Mouse (Mus musculus) thymus, adult 2 months (tissue): ENCODE results near the gene Tvp23b. TPM values are rescaled to one million over a fixed set of nuclear protein-coding genes. Genes with fewer than 3 reads are reported as not detected.
A peak's percentile ranks its signal among the peaks of the same experiment; 100 is the strongest.

Experiments used
- DNase-seq: peaks from one replicate; pipeline ENCODE4 v3.0.0; 2021
- H3K27ac ChIP-seq: fragments of 200-500 bp; 2 replicates; pipeline ENCODE4 v1.5.1; 2012; ENCODE audit warnings: low read length, control low read depth; ENCODE audit not compliant: control insufficient read depth, insufficient read depth
- H3K27me3 ChIP-seq: fragments of 200-500 bp; 2 replicates; pipeline ENCODE4 v1.6.1; 2012; ENCODE audit warnings: mild to moderate bottlenecking, low read length, moderate library complexity, mixed read lengths; ENCODE audit not compliant: control insufficient read depth, insufficient read depth
- H3K36me3 ChIP-seq: fragments of 200-500 bp; 2 replicates; pipeline ENCODE4 v1.6.1; 2012; ENCODE audit warnings: mild to moderate bottlenecking, low read length, moderate library complexity; ENCODE audit not compliant: control insufficient read depth, insufficient read depth
- H3K4me1 ChIP-seq: fragments of 200-500 bp; replicated peaks from 2 replicates; pipeline ENCODE4 v1.6.1; 2012; ENCODE audit warnings: low read length; ENCODE audit not compliant: control insufficient read depth, insufficient read depth
- H3K4me3 ChIP-seq: fragments of 200-500 bp; 2 replicates; pipeline ENCODE4 v1.5.1; 2012; ENCODE audit warnings: mild to moderate bottlenecking, low read length, control low read depth, moderate library complexity; ENCODE audit not compliant: control insufficient read depth, insufficient read depth
- CTCF ChIP-seq: fragments of 200-500 bp; IDR thresholded peaks from 2 replicates; pipeline ENCODE4 v1.5.1; 2012; ENCODE audit warnings: mild to moderate bottlenecking, control low read depth, low read length, moderate library complexity, borderline replicate concordance; ENCODE audit not compliant: control insufficient read depth, poor library complexity, insufficient read depth; ENCODE audit errors: extremely low read depth
- POLR2A ChIP-seq: fragments of 200-500 bp; IDR thresholded peaks from 2 replicates; pipeline ENCODE4 v1.6.1; 2012; ENCODE audit warnings: mild to moderate bottlenecking, low read length, control low read depth, moderate library complexity; ENCODE audit not compliant: control insufficient read depth, poor library complexity, insufficient read depth; ENCODE audit errors: extremely low read depth
- WGBS: fragments of 180-500 bp; shearing (Covaris S2); methylation state at CpG from one replicate; pipeline ENCODE4 v1.1.7; 2018; 5-methylcytosine and 5-hydroxymethylcytosine counted together
- polyA plus RNA-seq: library from polyadenylated mRNA; depleted of rRNA; stranded (reverse); fragments of >200 nt; gene quantifications from 2 replicates; pipeline ENCODE4 v1.2.3, GENCODE M21; 2012

The Tvp23b gene
- polyA plus RNA-seq, 1 experiment: 13.4 TPM

GRCm38 (mm10) chr11:62911362-62911761, 32.1 kb downstream of the Tvp23b start:
- Histone ChIP-seq H3K27ac (no peak overlapping the region), H3K4me3 (no peak overlapping the region), H3K36me3 (no peaks in the 10 kb centered on the region), H3K27me3 (no peaks in the 10 kb centered on the region), H3K4me1 (no peaks in the 10 kb centered on the region)
- no peak for DNase-seq
- 76% methylated on average over 8 of the region's 8 CpGs for WGBS
- TF ChIP-seq CTCF: no peak
- no peak for TF ChIP-seq POLR2A

GRCm38 (mm10) chr11:62913141-62913540, 33.9 kb downstream of the Tvp23b start:
- Histone ChIP-seq H3K36me3 (no peaks in the 10 kb centered on the region), H3K27ac (no peak overlapping the region), H3K4me3 (no peak overlapping the region), H3K27me3 (no peaks in the 10 kb centered on the region; the same call in 1 of the 2 replicates), H3K4me1 (no peaks in the 10 kb centered on the region)
- WGBS: 96% methylated on average over 2 of the region's 2 CpGs
- TF ChIP-seq POLR2A: no peak
- no peak for TF ChIP-seq CTCF
- DNase-seq: no peak

DNA sequence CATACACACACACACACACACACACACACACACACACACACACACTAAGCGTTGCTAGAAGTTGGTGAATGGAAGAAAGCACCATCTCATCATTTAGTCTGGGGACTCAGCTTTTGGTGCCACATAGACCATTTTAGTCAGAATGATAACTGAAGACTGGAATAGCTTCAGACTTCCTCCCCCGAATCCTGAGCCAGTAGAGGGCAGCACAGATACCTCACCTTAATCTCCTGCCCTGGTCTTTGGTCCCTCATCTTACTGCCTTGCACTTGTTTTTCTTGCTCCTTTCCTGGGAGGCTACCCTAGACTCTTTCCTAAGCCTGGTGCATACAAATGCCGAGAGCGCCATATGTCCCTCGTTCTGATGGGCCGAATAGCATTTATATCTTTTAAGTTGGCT, 35.3 kb downstream of the Tvp23b start:
- H3K4me1 ChIP-seq: no peaks in the 10 kb centered on the region
- no peaks in the 10 kb centered on the region; the same call in 1 of the 2 replicates for H3K27me3 ChIP-seq
- no peaks in the 10 kb centered on the region for H3K36me3 ChIP-seq
- DNase-seq: peak; percentile 36
- no peak overlapping the region for H3K4me3 ChIP-seq
- WGBS: 68% methylated on average over 6 of the region's 6 CpGs
- no peak overlapping the region for H3K27ac ChIP-seq
- TF ChIP-seq POLR2A (no peak), CTCF (no peak)

DNA sequence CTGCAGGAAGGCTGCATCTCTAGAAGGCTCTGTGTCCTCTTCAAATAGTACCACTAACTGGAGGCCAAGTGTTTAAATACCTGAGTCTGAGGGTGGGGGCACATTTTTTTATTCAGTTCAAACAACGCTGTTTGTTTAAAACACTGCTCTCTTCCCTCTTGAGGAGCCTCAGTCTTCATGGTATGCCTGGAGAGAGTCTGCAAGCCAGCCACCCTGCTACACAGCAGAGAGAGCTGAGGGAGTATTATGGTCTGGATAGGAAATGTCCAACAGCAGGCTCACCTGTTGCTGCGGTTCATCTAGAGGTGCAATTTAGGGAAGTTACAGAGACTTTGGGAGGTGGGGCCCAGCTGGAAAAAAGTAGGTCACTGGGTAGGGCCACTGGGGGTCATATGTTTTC, 36.2 kb downstream of the Tvp23b start:
- Histone ChIP-seq H3K4me1 (no peaks in the 10 kb centered on the region), H3K27me3 (no peaks in the 10 kb centered on the region; the same call in 1 of the 2 replicates), H3K36me3 (no peaks in the 10 kb centered on the region), H3K4me3 (no peak overlapping the region), H3K27ac (no peak overlapping the region)
- TF ChIP-seq CTCF: no peak
- TF ChIP-seq POLR2A: no peak
- no peak for DNase-seq
- 16% methylated on average over 2 of the region's 2 CpGs for WGBS

DNA sequence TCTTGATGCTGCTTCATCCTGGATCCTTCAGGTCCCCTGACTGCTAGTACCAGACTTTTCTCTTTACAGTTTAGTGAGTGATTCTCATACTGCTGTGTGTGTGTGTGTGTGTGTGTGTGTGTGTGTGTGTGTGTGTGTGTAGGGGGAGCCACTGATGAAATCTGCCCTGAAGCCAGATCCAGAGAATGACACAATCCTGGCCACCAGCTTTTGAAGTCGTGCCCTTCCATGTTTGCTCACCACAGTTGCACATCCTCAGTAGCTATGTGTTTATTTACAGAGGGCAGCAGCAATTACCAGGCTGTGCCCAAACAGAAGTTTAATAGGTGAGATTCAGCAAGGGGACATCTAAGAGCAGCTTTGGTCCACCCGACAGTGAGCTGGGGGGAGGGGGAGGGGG, 37.5 kb downstream of the Tvp23b start:
- no peak for DNase-seq
- no peaks in the 10 kb centered on the region; the same call in 1 of the 2 replicates for H3K27me3 ChIP-seq
- no peak for TF ChIP-seq POLR2A
- TF ChIP-seq CTCF: no peak
- H3K4me1 ChIP-seq: no peaks in the 10 kb centered on the region
- H3K4me3 ChIP-seq: no peak overlapping the region
- H3K36me3 ChIP-seq: no peaks in the 10 kb centered on the region
- 17% methylated on average over 2 of the region's 2 CpGs for WGBS
- no peak overlapping the region for H3K27ac ChIP-seq

DNA sequence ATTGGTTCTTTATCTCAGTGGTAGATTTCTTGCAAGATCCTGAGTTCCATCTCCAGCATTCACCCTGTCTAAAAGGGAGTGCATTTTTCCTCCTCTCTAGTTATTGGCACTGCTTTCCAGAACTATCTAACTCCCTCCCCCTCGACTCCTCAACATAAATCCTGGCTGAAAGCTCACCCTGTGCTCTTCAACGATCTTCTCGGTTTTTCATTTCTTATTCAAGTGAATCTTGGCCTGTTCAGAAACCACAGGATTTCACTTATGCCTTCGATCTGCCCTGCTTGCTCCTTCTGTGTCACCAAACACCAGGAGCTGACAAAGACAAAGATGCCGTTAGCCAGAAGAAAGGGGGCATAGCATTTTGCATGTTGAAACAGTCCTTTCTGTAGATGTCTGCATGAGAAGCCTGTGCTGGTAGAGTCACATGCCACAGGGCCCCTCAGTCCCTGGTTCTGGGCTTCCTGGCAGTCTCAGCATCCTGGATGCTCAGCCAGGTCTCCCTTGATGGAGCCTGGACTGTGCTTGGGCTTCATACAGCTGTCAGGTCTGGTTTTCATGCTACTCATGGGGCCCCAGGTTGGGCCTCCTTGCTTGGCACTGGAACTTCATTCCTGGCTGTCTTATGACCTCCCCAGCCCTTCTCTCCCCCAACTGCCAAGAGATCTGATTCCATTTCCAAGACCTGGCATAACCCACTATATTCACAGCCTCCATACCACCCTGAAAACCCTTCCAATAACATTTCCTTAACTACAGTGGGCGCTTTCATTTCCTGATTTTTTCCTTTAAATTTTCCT, 40.9 kb downstream of the Tvp23b start:
- whole genome bisulfite sequencing: 72% methylated on average over 6 of the region's 6 CpGs
- no peaks in the 10 kb centered on the region for H3K36me3 ChIP-seq
- no peak for DNase-seq
- no peak for TF ChIP-seq POLR2A
- TF ChIP-seq CTCF: no peak
- no peaks in the 10 kb centered on the region; the same call in 1 of the 2 replicates for H3K27me3 ChIP-seq
- no peak overlapping the region for H3K4me3 ChIP-seq
- no peaks in the 10 kb centered on the region for H3K4me1 ChIP-seq
- H3K27ac ChIP-seq: no peak overlapping the region

GRCm38 (mm10) chr11:62920743-62921050, 41.4 kb downstream of the Tvp23b start:
- Histone ChIP-seq H3K36me3 (no peaks in the 10 kb centered on the region), H3K27ac (no peak overlapping the region), H3K4me1 (no peaks in the 10 kb centered on the region), H3K27me3 (no peaks in the 10 kb centered on the region; the same call in 1 of the 2 replicates), H3K4me3 (no peak overlapping the region)
- 39% methylated on average over 6 of the region's 6 CpGs for WGBS
- no peak for TF ChIP-seq CTCF
- no peak for TF ChIP-seq POLR2A
- no peak for DNase-seq
